Mouse (Mus musculus): Measurements from ENCODE around the gene Mios. TPM values are rescaled to one million over a fixed set of nuclear protein-coding genes. Genes with fewer than 3 reads are reported as not detected.

The Mios gene
- polyA plus RNA-seq, 1 experiment from 2014 or later: 22.6 TPM

DNA sequence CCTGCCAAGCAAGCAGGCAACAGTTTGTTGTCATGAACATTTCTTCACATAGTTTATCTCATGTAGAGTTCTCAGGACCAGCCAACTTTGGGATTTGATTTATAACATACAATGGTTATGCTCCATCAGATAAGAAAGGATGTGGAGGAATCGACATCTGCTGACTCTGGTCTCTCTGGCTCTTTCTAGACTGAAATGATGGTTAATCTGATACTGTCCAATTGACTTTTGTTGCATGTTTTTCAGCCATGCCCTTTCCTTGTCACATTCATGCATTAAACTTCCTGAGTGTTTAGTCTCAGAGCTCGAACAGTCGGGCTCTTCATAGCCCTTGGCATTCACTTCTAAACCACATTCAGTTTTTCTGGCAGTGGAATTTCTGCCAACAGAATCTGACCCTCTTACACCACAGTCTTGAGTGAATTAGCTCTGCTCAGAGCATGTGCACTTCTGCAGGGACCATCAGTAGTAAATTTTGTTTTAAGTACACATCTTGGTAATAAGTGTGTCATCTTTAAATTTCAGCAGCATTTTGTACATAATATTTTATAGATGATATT lies 76.5 kb downstream of the Mios start:
- no peaks in the 10 kb centered on the region for H3K27me3 ChIP-seq
- H3K27ac ChIP-seq (replicated peaks): no peak overlapping the region
- H3K4me2 ChIP-seq: no peak overlapping the region
- H3K36me3 ChIP-seq: no peaks in the 10 kb centered on the region
- 74% methylated on average over 3 of the region's 3 CpGs for WGBS
- no peaks in the 10 kb centered on the region for H3K4me1 ChIP-seq (replicated peaks)
- H3K4me3 ChIP-seq: no peak overlapping the region
- H3K9ac ChIP-seq: no peak overlapping the region
- no peaks in the 10 kb centered on the region for H3K9me3 ChIP-seq
- ATAC-seq (ENCODE audit: low FRiP score, low read depth): no peak

Other genes with a start within 250 kb of the Mios start
- gene Col28a1, start 16.6 kb upstream of the Mios start, polyA plus RNA-seq (2015; fragmentation: Nextera tagmentation; extraction: Ambion mirVana): 1.2 and 2.8 TPM in 2 replicates
- gene Rpa3, start 50.0 kb downstream of the Mios start, polyA plus RNA-seq (2015; fragmentation: Nextera tagmentation; extraction: Ambion mirVana): 47.7 and 61.1 TPM in 2 replicates
- gene Umad1, start 50.1 kb downstream of the Mios start, polyA plus RNA-seq (2015; fragmentation: Nextera tagmentation; extraction: Ambion mirVana): 55.1 and 57.4 TPM in 2 replicates
- gene Gm45062, start 50.2 kb downstream of the Mios start, polyA plus RNA-seq (2015; fragmentation: Nextera tagmentation; extraction: Ambion mirVana): 10.7 and 11.1 TPM in 2 replicates